Mouse (Mus musculus) midbrain, embryonic 10.5 days (tissue): ENCODE data around the gene Cfap74. TPM values are rescaled to one million over a fixed set of nuclear protein-coding genes. Genes with fewer than 3 reads are reported as not detected.
"Not testable (repeated sequence)": the region's sequence is repeated elsewhere in the genome, so short reads cannot be mapped to it uniquely, and the experiment has no call there.

Experiments
- DNase-seq: peaks from one replicate; pipeline ENCODE4 v3.0.0-alpha.2; 2017; ENCODE audit warnings: low spot score
- H3K27ac ChIP-seq: fragments of 300-500 bp; sonication (generic); replicated peaks from 2 replicates; pipeline ENCODE4 v1.5.1; 2016; ENCODE audit warnings: mild to moderate bottlenecking
- H3K27me3 ChIP-seq: fragments of 300-500 bp; sonication (generic); 2 replicates; pipeline ENCODE4 v1.6.1; 2016; ENCODE audit warnings: low read depth, mild to moderate bottlenecking; ENCODE audit not compliant: poor library complexity, severe bottlenecking
- H3K36me3 ChIP-seq: fragments of 300-500 bp; sonication (generic); 2 replicates; pipeline ENCODE4 v1.6.1; 2016; ENCODE audit warnings: mild to moderate bottlenecking, moderate library complexity
- H3K4me1 ChIP-seq: fragments of 300-500 bp; sonication (generic); 2 replicates; pipeline ENCODE4 v1.6.1; 2016
- H3K4me3 ChIP-seq: fragments of 300-500 bp; sonication (generic); 2 replicates; pipeline ENCODE4 v1.5.1; 2016; ENCODE audit warnings: mild to moderate bottlenecking, moderate library complexity
- H3K9me3 ChIP-seq: fragments of 300-500 bp; sonication (generic); replicated peaks from 2 replicates; pipeline ENCODE4 v1.6.1; 2016; ENCODE audit warnings: mild to moderate bottlenecking
- WGBS: fragments of 180-500 bp; shearing (Covaris S2); methylation state at CpG from one replicate; pipeline ENCODE4 v1.1.7; 2016; 5-methylcytosine and 5-hydroxymethylcytosine counted together
- polyA plus RNA-seq: library from polyadenylated mRNA; unstranded; fragments of >200 nt; fragmentation: Nextera tagmentation; extraction: Ambion mirVana; gene quantifications from 2 replicates; pipeline ENCODE4 v1.2.1, GENCODE M21; 2016

Gene Cfap74
- polyA plus RNA-seq, 1 experiment from 2014 or later, result 7.8 TPM

DNA sequence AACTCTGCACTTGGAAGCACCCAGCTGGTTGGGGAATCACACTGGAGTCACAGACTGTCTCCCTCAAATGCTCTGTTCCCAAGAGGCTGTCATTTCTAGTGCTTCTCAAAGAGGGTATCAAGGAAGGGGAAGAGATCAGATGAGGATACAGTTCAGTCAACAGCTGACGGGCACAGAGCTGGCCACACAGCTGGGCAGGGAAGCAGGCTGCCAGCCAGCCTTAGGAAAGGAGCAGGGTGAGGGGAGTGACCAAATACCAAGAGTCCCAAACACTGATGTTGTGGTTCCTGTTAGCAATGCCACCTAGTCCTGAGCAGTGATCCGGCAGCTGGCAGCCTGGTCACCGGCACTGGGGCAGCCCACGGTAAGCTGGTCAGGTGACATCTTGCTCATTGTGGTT is 55.1 kb downstream of the Cfap74 start:
- Histone ChIP-seq H3K9me3 (no peaks in the 10 kb centered on the region), H3K4me1 (peaks cover 4% of the 10 kb centered on the region), H3K36me3 (no peaks in the 10 kb centered on the region), H3K27ac (no peak overlapping the region), H3K4me3 (no peak overlapping the region), H3K27me3 (peaks cover 24% of the 10 kb centered on the region)
- WGBS, result 91% methylated on average over 4 of the region's 4 CpGs
- DNase-seq, result no peak

DNA sequence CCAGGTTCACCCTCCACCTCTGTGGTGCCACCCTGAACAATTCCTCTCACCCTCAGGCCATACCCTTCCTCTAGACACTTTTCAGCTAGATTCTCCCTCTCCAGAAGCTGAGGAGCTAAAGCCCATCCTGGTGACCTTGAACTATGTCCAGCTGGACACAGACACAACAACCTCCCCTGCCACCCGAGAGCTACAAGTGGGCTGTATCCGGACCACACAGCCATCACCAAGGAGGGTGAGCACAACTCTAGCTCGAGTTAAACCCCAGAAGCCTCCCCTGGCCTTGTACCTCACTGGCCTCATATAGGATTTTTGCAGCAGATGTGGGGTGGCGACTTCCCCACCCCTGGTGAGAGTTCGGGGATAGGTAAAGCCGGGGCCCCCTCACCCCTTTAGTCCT is 56.6 kb downstream of the Cfap74 start:
- peaks cover 9% of the 10 kb centered on the region for H3K4me1 ChIP-seq
- WGBS, result 87% methylated on average over 6 of the region's 6 CpGs
- H3K4me3 ChIP-seq, result no peak overlapping the region

DNA sequence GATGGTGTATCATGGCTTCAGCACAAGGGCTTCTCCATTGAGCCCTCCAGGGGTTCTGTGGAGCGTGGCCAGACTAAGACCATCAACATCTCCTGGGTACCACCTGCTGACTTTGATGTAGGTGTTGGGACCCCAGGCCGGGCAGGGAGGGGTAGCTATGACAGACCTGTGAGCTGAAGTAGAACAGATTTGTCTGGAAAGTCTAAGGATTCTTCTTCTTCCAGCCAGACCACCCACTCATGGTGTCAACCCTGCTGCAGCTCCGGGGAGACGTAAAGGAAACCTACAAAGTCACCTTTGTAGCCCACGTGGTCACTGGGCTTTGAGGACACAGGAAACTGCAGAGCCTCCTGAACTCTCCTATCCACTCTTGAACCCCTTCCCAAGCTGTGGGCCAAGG is 57.1 kb downstream of the Cfap74 start:
- H3K9me3 ChIP-seq, result no peaks in the 10 kb centered on the region
- no peaks in the 10 kb centered on the region for H3K36me3 ChIP-seq
- peaks cover 9% of the 10 kb centered on the region for H3K4me1 ChIP-seq
- 85% methylated on average over 5 of the region's 5 CpGs for WGBS
- H3K27me3 ChIP-seq, result peaks cover 41% of the 10 kb centered on the region
- no peak overlapping the region for H3K27ac ChIP-seq
- H3K4me3 ChIP-seq, result no peak overlapping the region
- DNase-seq, result no peak

More for the DNA sequence above, 56.6 kb downstream of the Cfap74 start:
- Histone ChIP-seq H3K27me3 (peaks cover 39% of the 10 kb centered on the region), H3K36me3 (no peaks in the 10 kb centered on the region), H3K9me3 (no peaks in the 10 kb centered on the region), H3K27ac (no peak overlapping the region)
- no peak for DNase-seq

DNA sequence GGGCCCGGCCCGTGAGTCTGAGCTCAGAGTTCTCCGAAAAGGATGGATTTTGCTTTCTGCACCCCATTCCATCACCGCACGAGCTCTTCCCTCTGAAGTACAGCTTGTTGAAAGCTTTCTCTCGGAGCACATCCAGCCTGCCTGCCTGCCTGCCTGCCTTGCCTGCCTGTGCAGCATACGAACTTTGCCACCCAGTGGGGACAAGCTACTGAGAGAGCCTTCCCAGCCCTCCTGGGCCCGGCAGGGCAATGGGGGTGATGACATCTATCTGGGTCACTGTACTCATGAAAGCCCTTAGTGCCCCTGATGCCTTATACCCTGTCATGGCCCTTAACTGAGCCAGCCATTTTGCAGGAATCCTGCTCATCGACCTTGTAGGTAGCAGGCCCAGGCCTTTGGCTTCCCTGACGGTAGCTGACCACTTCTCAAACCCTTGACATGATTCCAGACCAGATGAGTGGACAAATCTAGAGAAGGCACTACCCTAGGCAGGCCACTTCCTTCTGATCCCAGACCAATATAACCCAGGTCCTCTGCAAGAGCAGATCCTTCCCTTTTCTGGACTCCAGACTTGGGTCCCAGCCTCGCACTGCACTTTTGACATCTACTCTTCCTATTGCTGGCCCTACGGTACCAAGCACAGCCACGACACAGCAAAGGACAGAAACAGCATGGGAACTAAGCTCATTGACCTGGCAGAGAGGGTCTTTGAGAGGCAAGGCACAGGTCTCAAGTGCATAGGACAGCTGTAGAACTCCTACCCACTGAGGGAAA is 58.4 kb downstream of the Cfap74 start:
- Histone ChIP-seq H3K27ac (no peak overlapping the region), H3K27me3 (peaks cover 41% of the 10 kb centered on the region), H3K4me3 (no peak overlapping the region), H3K9me3 (no peaks in the 10 kb centered on the region), H3K4me1 (peaks cover 9% of the 10 kb centered on the region), H3K36me3 (no peaks in the 10 kb centered on the region)
- DNase-seq, result no peak
- 87% methylated on average over 13 of the region's 13 CpGs for WGBS

DNA sequence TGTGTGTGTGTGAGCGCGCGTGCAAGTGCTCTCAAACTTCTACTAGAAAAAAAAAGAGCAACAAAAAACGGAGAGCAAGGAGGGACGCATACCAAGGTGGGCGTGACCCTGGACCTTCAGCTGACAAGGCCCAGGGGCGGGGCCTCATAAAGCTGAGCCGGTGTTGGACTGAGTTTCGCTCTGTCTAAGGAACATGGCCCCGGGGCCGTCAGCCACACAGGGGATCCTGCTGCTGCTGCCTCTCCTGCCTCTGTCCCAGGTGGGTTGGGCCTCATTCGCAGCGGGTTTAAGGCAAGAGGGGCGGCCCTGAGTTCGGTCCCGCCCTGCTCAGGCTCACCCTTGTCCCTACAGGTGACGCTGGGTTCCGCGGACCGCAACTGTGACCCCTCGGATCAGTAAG is 60.0 kb downstream of the Cfap74 start, which contains the start of gene Tmem52:
Gene Tmem52 (plus strand): TSS at position 163 of the 400 bp plus-strand sequence.
- Histone ChIP-seq H3K27ac (no peak within 1 kb of the TSS; the same call in 1 of the 2 replicates), H3K36me3 (no peaks in the 10 kb centered on the region), H3K4me1 (peaks cover 9% of the 10 kb centered on the region), H3K4me3 (peak within 1 kb of the TSS; percentile 41), H3K27me3 (peaks cover 41% of the 10 kb centered on the region), H3K9me3 (no peaks in the 10 kb centered on the region)
- 12% methylated on average over 21 of the region's 21 CpGs for WGBS
- peak; percentile 25 for DNase-seq

DNA sequence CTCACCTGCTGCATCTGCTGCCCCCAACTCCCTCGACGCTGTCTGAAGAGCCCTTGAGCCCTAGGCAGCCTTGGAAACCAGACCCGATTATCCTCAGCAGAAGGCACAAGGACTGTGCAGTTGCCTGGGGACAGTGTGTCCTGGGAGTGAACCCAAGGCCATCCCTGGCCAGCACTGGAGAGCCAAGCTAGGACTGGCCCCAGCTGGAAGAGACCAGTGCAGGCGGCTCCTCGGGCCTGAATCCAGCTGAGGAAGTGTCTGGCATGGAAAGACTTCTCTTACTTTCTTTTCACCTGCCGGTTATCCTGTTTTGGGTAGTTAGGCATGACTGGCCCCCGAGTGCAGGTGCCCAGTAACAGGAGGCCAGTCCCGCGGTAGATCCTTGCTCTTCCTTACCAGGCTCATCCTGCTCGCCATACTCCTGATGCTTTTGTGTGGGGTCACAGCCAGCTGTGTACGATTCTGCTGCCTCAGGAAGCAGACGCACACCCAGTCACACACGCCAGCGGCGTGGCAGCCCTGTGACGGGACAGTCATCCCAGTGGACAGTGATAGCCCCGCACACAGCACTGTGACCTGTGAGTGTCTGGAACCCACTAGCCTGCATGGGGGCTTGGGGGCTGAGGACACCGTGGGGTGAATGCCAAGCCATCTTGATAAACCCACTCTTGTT is 60.7 kb downstream of the Cfap74 start:
- no peak for DNase-seq
- WGBS, result 85% methylated on average over 18 of the region's 18 CpGs
- Histone ChIP-seq H3K9me3 (no peaks in the 10 kb centered on the region), H3K4me3 (0 out of 2 replicates have a peak overlapping the region, but pooled peaks have one; percentile 41), H3K27me3 (peaks cover 41% of the 10 kb centered on the region), H3K27ac (no peak overlapping the region; the same call in 1 of the 2 replicates), H3K4me1 (peaks cover 9% of the 10 kb centered on the region), H3K36me3 (no peaks in the 10 kb centered on the region)

DNA sequence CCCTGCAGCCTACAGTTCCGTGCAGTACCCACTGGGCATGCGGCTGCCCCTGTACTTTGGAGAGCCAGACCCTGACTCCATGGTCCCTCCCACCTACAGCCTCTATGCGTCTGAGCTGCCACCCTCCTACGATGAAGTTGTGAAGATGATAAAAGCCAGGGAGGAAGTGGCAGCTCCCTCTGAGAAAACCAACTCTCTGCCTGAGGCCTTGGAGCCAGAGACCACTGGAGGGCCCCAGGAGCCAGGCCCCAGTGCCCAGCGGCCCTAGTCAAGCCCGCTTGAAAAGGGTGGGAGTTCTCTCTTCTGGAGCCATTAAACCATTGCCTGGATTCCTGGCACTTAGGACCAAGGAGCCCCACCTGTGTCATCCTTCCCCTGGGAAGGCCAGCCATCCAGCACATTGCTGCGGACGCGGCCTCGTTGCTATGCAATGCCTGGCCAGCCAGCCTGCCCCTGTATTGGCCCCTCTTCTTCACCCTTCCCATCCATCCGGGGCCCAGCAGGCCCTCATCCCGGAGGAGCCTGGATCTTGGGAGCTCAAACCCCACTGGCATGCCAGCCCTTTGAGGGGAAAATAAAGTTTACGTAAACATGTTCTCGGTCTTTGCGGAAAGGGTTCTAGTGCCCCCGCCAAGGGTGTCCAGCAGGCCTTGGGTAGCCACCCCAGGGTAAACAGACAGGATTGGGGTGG is 61.4 kb downstream of the Cfap74 start:
- DNase-seq, result no peak
- no peaks in the 10 kb centered on the region for H3K36me3 ChIP-seq
- WGBS, result 88% methylated on average over 16 of the region's 16 CpGs

DNA sequence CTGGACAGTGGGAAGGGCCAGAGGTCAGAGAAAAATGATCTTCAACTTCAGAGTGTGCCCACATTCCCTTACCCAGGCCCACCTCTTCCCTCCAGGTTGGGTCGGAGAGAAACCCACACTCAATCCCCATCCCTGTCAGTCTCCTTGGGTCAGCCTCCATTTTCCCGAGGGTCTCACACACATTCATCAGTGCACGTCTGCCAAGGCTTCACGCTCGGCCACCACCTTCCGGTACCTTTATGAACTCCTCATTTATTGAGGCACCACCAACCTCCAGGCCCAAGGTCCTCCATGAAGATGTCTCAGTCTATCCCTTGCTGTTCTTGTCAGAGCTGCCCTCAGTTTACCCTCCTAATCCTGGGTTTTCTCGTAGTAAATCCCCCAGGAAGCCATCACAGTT is 62.0 kb downstream of the Cfap74 start:
- no peak for DNase-seq
- H3K27ac ChIP-seq, result no peak overlapping the region
- no peaks in the 10 kb centered on the region for H3K36me3 ChIP-seq
- no peaks in the 10 kb centered on the region for H3K9me3 ChIP-seq
- peaks cover 41% of the 10 kb centered on the region for H3K27me3 ChIP-seq
- WGBS, result 88% methylated on average over 7 of the region's 7 CpGs
- H3K4me1 ChIP-seq, result peaks cover 9% of the 10 kb centered on the region
- no peak overlapping the region for H3K4me3 ChIP-seq

More for the DNA sequence above, 61.4 kb downstream of the Cfap74 start:
- Histone ChIP-seq H3K27ac (no peak overlapping the region), H3K27me3 (peaks cover 41% of the 10 kb centered on the region), H3K4me1 (peaks cover 9% of the 10 kb centered on the region), H3K9me3 (no peaks in the 10 kb centered on the region), H3K4me3 (no peak overlapping the region)

DNA sequence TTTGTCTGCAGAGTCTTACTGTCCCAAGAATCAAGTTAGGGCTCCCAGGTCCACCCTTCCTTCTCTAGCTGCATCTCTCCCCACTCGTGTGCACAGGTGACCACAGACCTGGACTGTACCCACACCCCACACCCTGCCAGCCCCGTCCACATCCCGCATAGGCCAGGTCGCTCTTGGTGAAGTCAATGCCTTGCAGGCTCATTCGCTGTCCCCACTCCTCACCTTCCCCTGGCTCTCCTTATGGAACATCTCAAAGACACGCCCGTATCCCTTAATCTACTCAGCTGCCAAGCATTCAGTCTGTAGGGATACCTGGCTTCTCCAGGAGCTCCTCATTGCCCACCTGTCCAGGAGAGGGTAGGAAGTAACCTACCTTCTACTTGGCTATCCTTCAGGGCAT is 62.4 kb downstream of the Cfap74 start:
- Histone ChIP-seq H3K9me3 (no peaks in the 10 kb centered on the region), H3K4me3 (no peak overlapping the region), H3K27ac (no peak overlapping the region), H3K27me3 (peaks cover 41% of the 10 kb centered on the region), H3K4me1 (peaks cover 9% of the 10 kb centered on the region), H3K36me3 (no peaks in the 10 kb centered on the region)
- WGBS, result 92% methylated on average over 7 of the region's 7 CpGs
- no peak for DNase-seq

DNA sequence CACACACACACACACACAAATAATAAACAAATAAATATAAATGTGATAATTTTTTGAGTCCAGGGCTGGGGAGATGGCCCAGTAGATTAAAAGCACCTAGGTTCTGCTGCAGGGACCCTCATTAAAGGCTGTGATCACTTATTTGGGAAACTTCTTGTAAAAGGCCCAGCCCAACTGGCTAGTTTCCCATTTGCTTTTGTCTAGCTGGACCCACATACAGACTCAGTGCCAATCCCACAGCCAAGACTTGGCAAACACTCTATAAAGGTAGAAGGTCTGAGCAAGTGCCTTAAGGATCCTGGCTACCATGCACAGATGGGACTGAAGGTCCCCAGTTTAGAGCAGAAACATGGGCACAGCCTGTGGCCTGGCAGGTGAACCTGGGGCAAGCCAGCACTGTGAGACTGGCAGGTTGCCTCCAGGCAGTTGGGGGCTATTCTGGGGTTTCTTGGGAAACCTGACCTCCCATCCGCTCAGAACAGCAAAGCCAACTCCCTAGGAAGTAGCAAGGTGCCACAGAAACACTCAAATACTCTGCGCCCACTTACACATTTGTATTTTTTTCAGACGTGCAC is 63.8 kb downstream of the Cfap74 start:
- Histone ChIP-seq H3K9me3 (no peaks in the 10 kb centered on the region), H3K27me3 (peaks cover 29% of the 10 kb centered on the region), H3K27ac (no peak overlapping the region), H3K36me3 (no peaks in the 10 kb centered on the region), H3K4me3 (no peak overlapping the region), H3K4me1 (peaks cover 9% of the 10 kb centered on the region)
- 88% methylated on average over 3 of the region's 3 CpGs for WGBS
- DNase-seq, result no peak

DNA sequence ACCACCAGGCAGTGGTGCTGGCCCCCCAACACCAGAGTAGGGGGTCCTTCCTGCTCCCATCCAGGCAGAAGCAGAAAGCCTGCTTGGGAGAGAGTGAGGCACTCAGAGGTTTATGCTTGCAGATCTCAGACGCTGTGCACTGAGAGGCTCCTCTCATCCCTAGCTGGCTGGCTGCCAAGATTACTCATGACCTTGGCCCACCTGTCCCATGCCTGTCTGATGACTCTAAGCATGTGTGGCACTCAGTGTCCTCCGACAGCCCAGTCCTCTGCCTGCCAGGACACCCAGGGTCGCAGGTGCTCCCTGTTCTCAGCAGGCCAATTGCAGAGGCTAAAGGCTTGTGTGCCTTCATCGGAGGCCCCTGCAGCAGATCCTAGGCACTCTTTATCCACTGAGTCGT is 64.3 kb downstream of the Cfap74 start:
- no peak for DNase-seq
- Histone ChIP-seq H3K4me3 (no peak overlapping the region), H3K27ac (no peak overlapping the region), H3K27me3 (peaks cover 24% of the 10 kb centered on the region), H3K9me3 (no peaks in the 10 kb centered on the region), H3K4me1 (peaks cover 9% of the 10 kb centered on the region), H3K36me3 (no peaks in the 10 kb centered on the region)
- WGBS, result 72% methylated on average over 5 of the region's 5 CpGs

DNA sequence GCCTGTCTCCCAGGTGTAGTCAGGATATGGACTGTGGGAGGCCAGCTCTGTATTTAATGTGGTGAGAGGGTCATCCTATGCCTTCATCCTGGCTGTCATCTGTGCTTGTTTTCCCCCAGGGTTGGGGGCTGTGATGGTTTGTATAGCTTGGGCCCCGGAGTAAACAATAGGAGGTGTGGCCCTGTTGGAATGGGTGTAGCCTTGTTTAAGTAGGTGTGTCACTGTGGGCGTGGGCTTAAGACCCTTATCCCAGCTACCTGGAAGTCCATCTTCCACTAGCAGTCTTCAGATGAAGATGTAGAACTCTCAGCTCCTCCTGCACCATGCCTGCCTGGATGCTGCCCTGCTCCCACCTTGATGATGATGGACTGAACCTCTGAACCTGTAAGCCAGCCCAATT is 64.8 kb downstream of the Cfap74 start:
- WGBS, result 68% methylated on average over 2 of the region's 2 CpGs
- not testable (repeated sequence) for H3K9me3 ChIP-seq, H3K4me1 ChIP-seq, H3K4me3 ChIP-seq, DNase-seq, H3K36me3 ChIP-seq, H3K27ac ChIP-seq
- peaks cover 20% of the 10 kb centered on the region for H3K27me3 ChIP-seq
